Mouse (Mus musculus) kidney, embryonic 16.5 days (tissue): ENCODE measurements around the gene Tcirg1. TPM values are rescaled to one million over a fixed set of nuclear protein-coding genes. Genes with fewer than 3 reads are reported as not detected.

ENCODE experiments used
- ATAC-seq: fragments of 200-750 bp; cut with Nextera tagmentation; 2 replicates; pipeline ENCODE4 v1.8.0; 2017; ENCODE audit warnings: moderate TSS enrichment; ENCODE audit not compliant: low FRiP score, low TSS enrichment
- H3K27ac ChIP-seq: fragments of 300-500 bp; sonication (generic); 2 replicates; pipeline ENCODE4 v1.5.1; 2014; ENCODE audit warnings: low read length
- H3K27me3 ChIP-seq: fragments of 300-500 bp; sonication (generic); 2 replicates; pipeline ENCODE4 v1.6.1; 2014; ENCODE audit warnings: low read length, control low read depth, mixed read lengths; ENCODE audit not compliant: insufficient read depth
- H3K36me3 ChIP-seq: fragments of 300-500 bp; sonication (generic); 2 replicates; pipeline ENCODE4 v1.6.1; 2014; ENCODE audit warnings: low read length, control low read depth, mixed read lengths; ENCODE audit not compliant: insufficient read depth
- H3K4me1 ChIP-seq: fragments of 300-500 bp; sonication (generic); 2 replicates; pipeline ENCODE4 v1.6.1; 2014; ENCODE audit warnings: low read length, control low read depth, mixed read lengths; ENCODE audit not compliant: insufficient read depth
- H3K4me2 ChIP-seq: fragments of 300-500 bp; sonication (generic); replicated peaks from 2 replicates; pipeline ENCODE4 v1.6.1; 2014; ENCODE audit warnings: low read depth, low read length
- H3K4me3 ChIP-seq: fragments of 300-500 bp; sonication (generic); 2 replicates; pipeline ENCODE4 v1.5.1; 2014; ENCODE audit warnings: mild to moderate bottlenecking, low read length
- H3K9ac ChIP-seq: fragments of 300-500 bp; sonication (generic); replicated peaks from 2 replicates; pipeline ENCODE4 v1.6.1; 2014; ENCODE audit warnings: low read length
- H3K9me3 ChIP-seq: fragments of 300-500 bp; sonication (generic); 2 replicates; pipeline ENCODE4 v1.6.1; 2016; ENCODE audit warnings: low read length, control low read depth
- WGBS: fragments of 180-500 bp; shearing (Covaris S2); extraction: QIAGEN DNeasy Blood & Tissue Kit; methylation state at CpG from one replicate; pipeline ENCODE4 v1.1.7; 2014; 5-methylcytosine and 5-hydroxymethylcytosine counted together
- polyA plus RNA-seq: library from polyadenylated mRNA; unstranded; fragments of >200 nt; fragmentation: Nextera tagmentation; extraction: Ambion mirVana; gene quantifications from 2 replicates; pipeline ENCODE4 v1.2.1, GENCODE M21; 2015

Tcirg1 gene
- polyA plus RNA-seq, 1 experiment from 2014 or later: 56.1 TPM

- ATAC-seq: no peak
- Histone ChIP-seq H3K9ac (no peak overlapping the region), H3K9me3 (no peaks in the 10 kb centered on the region), H3K27ac (peak overlapping the region; percentile 80), H3K4me2 (no peak overlapping the region), H3K4me1 (peaks cover 26% of the 10 kb centered on the region), H3K4me3 (no peak overlapping the region), H3K36me3 (no peaks in the 10 kb centered on the region), H3K27me3 (no peaks in the 10 kb centered on the region)
- WGBS: 86% methylated on average over 4 of the region's 4 CpGs
These were observed 21.8 kb upstream of the Tcirg1 start for GRCm38 (mm10) chr19:3928779-3929178.

- no peak for ATAC-seq
- no peaks in the 10 kb centered on the region for H3K36me3 ChIP-seq
- no peak overlapping the region for H3K9ac ChIP-seq
- no peak overlapping the region for H3K27ac ChIP-seq
- H3K4me2 ChIP-seq: no peak overlapping the region
- H3K9me3 ChIP-seq: no peaks in the 10 kb centered on the region
- WGBS: 84% methylated on average over 4 of the region's 4 CpGs
- peaks cover 33% of the 10 kb centered on the region for H3K4me1 ChIP-seq
- no peaks in the 10 kb centered on the region for H3K27me3 ChIP-seq
- H3K4me3 ChIP-seq: no peak overlapping the region
These were observed 21.1 kb upstream of the Tcirg1 start for GRCm38 (mm10) chr19:3927989-3928388.

DNA sequence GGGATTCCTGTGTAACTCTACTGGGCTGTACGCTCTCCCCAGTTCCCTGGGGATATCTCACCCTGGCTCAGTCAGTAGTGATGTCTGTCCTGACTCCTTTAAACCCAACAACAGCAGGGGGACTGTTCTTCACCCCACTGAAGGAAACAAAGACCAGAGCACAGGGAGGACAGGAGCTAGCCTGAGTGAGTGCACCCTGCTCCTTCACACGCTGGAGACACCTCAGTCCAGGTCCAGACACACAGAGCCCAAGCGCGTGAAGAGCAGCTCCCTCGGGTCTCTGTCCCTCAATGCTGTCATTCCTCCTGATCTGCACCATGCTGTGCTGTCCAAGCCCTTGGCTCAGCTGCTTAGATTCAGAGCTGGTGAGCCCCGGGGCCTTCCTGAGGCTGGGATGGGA is 19.8 kb upstream of the Tcirg1 start:
- 65% methylated on average over 6 of the region's 6 CpGs for WGBS
- Histone ChIP-seq H3K27ac (no peak overlapping the region), H3K27me3 (no peaks in the 10 kb centered on the region), H3K4me1 (peaks cover 33% of the 10 kb centered on the region), H3K9me3 (no peaks in the 10 kb centered on the region), H3K36me3 (no peaks in the 10 kb centered on the region), H3K4me2 (no peak overlapping the region), H3K9ac (no peak overlapping the region), H3K4me3 (no peak overlapping the region)
- ATAC-seq: no peak

GRCm38 (mm10) chr19:3926279-3926678 is 19.3 kb upstream of the Tcirg1 start:
- WGBS: 52% methylated on average over 3 of the region's 3 CpGs

DNA sequence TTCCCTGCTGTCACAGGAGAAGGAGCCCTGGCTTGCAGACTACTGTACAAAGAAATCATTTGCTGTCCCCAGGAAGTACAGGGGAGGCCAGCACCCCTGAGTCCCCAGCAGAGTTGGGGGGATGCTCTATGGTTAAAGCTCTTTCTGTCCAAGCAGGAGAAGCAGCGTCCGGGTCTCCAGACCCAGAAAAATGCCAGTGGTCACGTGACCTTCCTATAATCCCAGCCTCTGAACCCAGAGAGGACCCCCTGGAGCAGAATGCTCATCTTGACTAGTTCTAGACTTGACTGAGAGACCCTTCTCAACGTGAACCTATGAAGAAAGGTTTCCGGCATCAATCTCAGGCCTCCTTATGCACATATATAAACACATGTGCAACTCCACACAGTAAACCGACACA is 18.9 kb upstream of the Tcirg1 start:
- ATAC-seq: no peak

More at GRCm38 (mm10) chr19:3926279-3926678, 19.3 kb upstream of the Tcirg1 start:
- no peak overlapping the region for H3K9ac ChIP-seq
- H3K4me2 ChIP-seq: no peak overlapping the region
- no peaks in the 10 kb centered on the region for H3K36me3 ChIP-seq
- H3K27me3 ChIP-seq: no peaks in the 10 kb centered on the region
- H3K9me3 ChIP-seq: no peaks in the 10 kb centered on the region
- peaks cover 33% of the 10 kb centered on the region for H3K4me1 ChIP-seq
- H3K27ac ChIP-seq: no peak overlapping the region
- ATAC-seq: no peak
- no peak overlapping the region for H3K4me3 ChIP-seq

DNA sequence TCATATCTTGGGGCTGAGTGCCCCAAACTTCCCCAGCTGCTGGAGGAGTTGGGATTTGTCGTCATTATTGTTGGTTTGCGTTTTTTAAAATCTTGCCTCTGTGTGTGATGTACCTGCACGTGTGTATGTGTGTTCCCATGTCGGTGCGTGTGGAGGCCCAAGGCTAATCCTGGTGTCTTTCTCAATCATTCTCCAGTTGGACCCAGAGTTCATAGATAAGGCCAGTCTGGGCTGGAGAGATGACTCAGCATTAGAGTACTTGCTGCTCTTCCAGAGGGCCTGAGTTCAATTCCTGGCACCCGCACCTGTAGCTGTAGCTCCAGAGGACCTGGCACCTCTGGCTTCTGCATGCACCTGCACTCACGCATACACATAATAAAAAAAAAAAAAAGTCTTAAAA is 17.9 kb upstream of the Tcirg1 start:
- ATAC-seq: no peak
- H3K36me3 ChIP-seq: no peaks in the 10 kb centered on the region
- H3K4me1 ChIP-seq: peaks cover 21% of the 10 kb centered on the region
- no peak overlapping the region for H3K4me3 ChIP-seq
- 93% methylated on average over 7 of the region's 7 CpGs for WGBS
- no peak overlapping the region for H3K9ac ChIP-seq
- no peak overlapping the region for H3K27ac ChIP-seq
- no peak overlapping the region for H3K4me2 ChIP-seq
- H3K9me3 ChIP-seq: no peaks in the 10 kb centered on the region
- H3K27me3 ChIP-seq: no peaks in the 10 kb centered on the region

More for the DNA sequence above, 18.9 kb upstream of the Tcirg1 start:
- Histone ChIP-seq H3K9me3 (no peaks in the 10 kb centered on the region), H3K27me3 (no peaks in the 10 kb centered on the region), H3K9ac (no peak overlapping the region), H3K4me1 (peaks cover 31% of the 10 kb centered on the region), H3K27ac (no peak overlapping the region), H3K4me2 (no peak overlapping the region), H3K36me3 (no peaks in the 10 kb centered on the region), H3K4me3 (no peak overlapping the region)
- 82% methylated on average over 6 of the region's 6 CpGs for WGBS

- no peaks in the 10 kb centered on the region for H3K9me3 ChIP-seq
- H3K36me3 ChIP-seq: no peaks in the 10 kb centered on the region
- no peak overlapping the region for H3K4me2 ChIP-seq
- no peak overlapping the region for H3K4me3 ChIP-seq
- WGBS: 70% methylated on average over 8 of the region's 8 CpGs
- no peaks in the 10 kb centered on the region for H3K27me3 ChIP-seq
- peak overlapping the region; percentile 65; the same call in 1 of the 2 replicates for H3K27ac ChIP-seq
- H3K4me1 ChIP-seq: peaks cover 14% of the 10 kb centered on the region
- 0 out of 2 replicates have a peak, but pooled peaks have one; percentile 22 for ATAC-seq
- no peak overlapping the region for H3K9ac ChIP-seq
These were observed 17.3 kb upstream of the Tcirg1 start for GRCm38 (mm10) chr19:3924190-3924589.

- WGBS: 25% methylated on average over 13 of the region's 13 CpGs
- Histone ChIP-seq H3K27me3 (no peaks in the 10 kb centered on the region), H3K36me3 (no peaks in the 10 kb centered on the region), H3K4me1 (peaks cover 12% of the 10 kb centered on the region), H3K9me3 (no peaks in the 10 kb centered on the region), H3K4me3 (no peak overlapping the region), H3K4me2 (no peak overlapping the region), H3K27ac (peak overlapping the region; percentile 65), H3K9ac (no peak overlapping the region)
- ATAC-seq: 0 out of 2 replicates have a peak, but pooled peaks have one; percentile 9
These were observed 16.7 kb upstream of the Tcirg1 start for GRCm38 (mm10) chr19:3923586-3923985.

DNA sequence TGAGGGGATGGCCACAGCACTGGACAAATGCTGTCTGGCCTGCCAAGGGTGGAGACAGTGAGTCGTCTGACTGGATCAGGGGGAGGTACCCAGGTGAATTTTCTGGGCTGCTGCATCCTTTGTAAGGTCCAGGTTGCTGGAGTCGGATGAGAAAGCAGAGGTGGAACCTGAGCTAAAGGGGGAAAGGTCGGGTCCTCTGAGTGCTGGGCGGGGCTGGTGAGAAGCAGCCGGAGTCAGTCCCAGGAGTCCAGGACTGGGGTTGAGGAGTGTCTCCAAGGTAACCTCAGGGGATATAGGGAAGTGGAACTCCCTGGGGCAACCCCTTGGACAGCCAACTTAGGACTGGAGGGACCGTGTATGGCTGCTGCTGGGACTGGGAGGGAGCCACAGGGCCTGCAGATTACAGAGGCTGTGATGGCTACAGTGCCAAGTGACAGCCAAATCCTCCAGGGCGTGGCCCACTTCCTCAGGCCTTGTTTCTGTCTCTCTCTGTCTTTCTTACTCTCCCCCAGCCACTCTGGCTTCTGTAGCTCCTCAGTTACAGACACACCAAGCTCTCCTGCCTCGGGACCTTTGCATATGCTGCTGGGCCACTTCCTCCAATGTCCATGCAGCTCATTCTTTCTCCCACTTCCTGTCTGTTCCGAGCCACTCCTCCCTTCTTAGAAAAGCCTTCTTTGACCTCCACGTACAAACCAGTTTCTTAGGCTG is 15.9 kb upstream of the Tcirg1 start:
- Histone ChIP-seq H3K9ac (0 out of 2 replicates have a peak overlapping the region, but pooled peaks have one; percentile 12), H3K27ac (peak overlapping the region; percentile 65), H3K27me3 (no peaks in the 10 kb centered on the region), H3K9me3 (no peaks in the 10 kb centered on the region), H3K4me1 (peaks cover 12% of the 10 kb centered on the region), H3K4me3 (no peak overlapping the region), H3K4me2 (no peak overlapping the region), H3K36me3 (no peaks in the 10 kb centered on the region)
- WGBS: 54% methylated on average over 10 of the region's 10 CpGs
- ATAC-seq: no peak

DNA sequence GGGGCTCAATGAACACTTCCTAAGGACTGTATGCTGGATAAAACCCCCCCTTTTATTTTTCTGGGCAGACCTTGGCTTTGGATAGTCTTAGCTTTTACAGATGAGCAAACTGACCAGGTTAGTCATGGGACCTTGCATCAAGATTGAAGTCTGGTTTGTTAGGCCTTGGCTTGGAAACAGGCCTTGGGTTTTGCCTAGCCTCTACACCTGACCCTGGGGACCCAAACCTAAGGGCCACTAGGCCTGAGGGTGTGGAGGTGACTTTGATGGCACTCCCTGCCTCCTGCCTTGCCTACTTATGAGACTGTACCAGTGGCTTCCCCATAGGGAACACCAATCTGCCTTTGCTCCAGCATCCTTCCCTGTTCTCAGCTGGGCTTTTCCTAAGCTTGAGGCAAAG is 13.0 kb upstream of the Tcirg1 start:
- no peak overlapping the region for H3K27ac ChIP-seq
- peaks cover 12% of the 10 kb centered on the region for H3K4me1 ChIP-seq
- no peak overlapping the region for H3K4me2 ChIP-seq
- no peak overlapping the region for H3K9ac ChIP-seq
- H3K27me3 ChIP-seq: no peaks in the 10 kb centered on the region
- H3K9me3 ChIP-seq: no peaks in the 10 kb centered on the region
- no peak for ATAC-seq
- H3K36me3 ChIP-seq: no peaks in the 10 kb centered on the region
- no peak overlapping the region for H3K4me3 ChIP-seq
